Mouse (Mus musculus) G1E (cell line): ENCODE data around the gene Aox4. TPM values are rescaled to one million over a fixed set of nuclear protein-coding genes. Genes with fewer than 3 reads are reported as not detected.

ENCODE experiments used
- ATAC-seq: 2 replicates; pipeline ENCODE4 v1.8.0; 2016; ENCODE audit warnings: mild to moderate bottlenecking; ENCODE audit not compliant: insufficient number of reproducible peaks, poor library complexity, low FRiP score, severe bottlenecking; ENCODE audit errors: extremely low read depth
- DNase-seq: peaks from one replicate; pipeline ENCODE4 v3.0.0; 2012; ENCODE audit warnings: low spot score
- H3K27me3 ChIP-seq: 2 replicates; pipeline ENCODE4 v1.6.1; 2012; ENCODE audit warnings: mild to moderate bottlenecking, low read length, inconsistent platforms; ENCODE audit not compliant: insufficient read depth
- H3K36me3 ChIP-seq: replicated peaks from 2 replicates; pipeline ENCODE3; 2012; ENCODE audit warnings: mild to moderate bottlenecking, inconsistent platforms
- H3K4me1 ChIP-seq: 2 replicates; pipeline ENCODE4 v1.6.1; 2012; ENCODE audit warnings: low read depth, low read length, inconsistent platforms, mixed read lengths; ENCODE audit not compliant: insufficient read depth
- H3K4me3 ChIP-seq: 2 replicates; pipeline ENCODE4 v1.5.1; 2012; ENCODE audit warnings: low read depth, mild to moderate bottlenecking, inconsistent platforms, low read length, moderate library complexity, mixed read lengths
- H3K9me3 ChIP-seq: replicated peaks from 2 replicates; pipeline ENCODE4 v1.6.1; 2012; ENCODE audit warnings: inconsistent platforms
- CTCF ChIP-seq: IDR thresholded peaks from 2 replicates; pipeline ENCODE4 v1.5.1; 2012; ENCODE audit warnings: low read depth, low read length, inconsistent platforms, mixed read lengths
- GATA1 ChIP-seq: IDR thresholded peaks from 2 replicates; pipeline ENCODE4 v1.6.1; 2012; ENCODE audit warnings: borderline replicate concordance, low read length, inconsistent platforms, mixed read lengths
- GATA2 ChIP-seq: IDR thresholded peaks from 2 replicates; pipeline ENCODE4 v1.6.1; 2012; ENCODE audit warnings: low read depth, low read length, inconsistent platforms, borderline replicate concordance
- POLR2AphosphoS5 ChIP-seq: IDR thresholded peaks from 2 replicates; pipeline ENCODE4 v1.6.1; 2012; ENCODE audit warnings: low read depth, low read length, inconsistent platforms; ENCODE audit not compliant: insufficient replicate concordance
- TAL1 ChIP-seq: conservative IDR thresholded peaks from 2 replicates; pipeline ENCODE4 v1.6.1; 2012; ENCODE audit warnings: low read depth, low read length, inconsistent platforms, mixed read lengths
- polyA plus RNA-seq: library from polyadenylated mRNA; stranded (reverse); fragments of >175 nt; gene quantifications from 2 replicates; pipeline ENCODE4 v1.2.3, GENCODE M21; 2012
- total RNA-seq, 2 experiments: library from RNA; stranded (forward) in 1 of 2; stranded (reverse) in 1 of 2; fragments of 200-1000 nt in 1 of 2; fragments of >200 nt in 1 of 2; fragmentation: Nextera tagmentation in 1 of 2; gene quantifications; 2 replicates each; pipeline ENCODE4 v1.2.3; 2014 to 2017

Gene Aox4
- total and polyA plus RNA-seq, 3 experiments: 0.07 to 6.1 (median 0.82) TPM

DNA sequence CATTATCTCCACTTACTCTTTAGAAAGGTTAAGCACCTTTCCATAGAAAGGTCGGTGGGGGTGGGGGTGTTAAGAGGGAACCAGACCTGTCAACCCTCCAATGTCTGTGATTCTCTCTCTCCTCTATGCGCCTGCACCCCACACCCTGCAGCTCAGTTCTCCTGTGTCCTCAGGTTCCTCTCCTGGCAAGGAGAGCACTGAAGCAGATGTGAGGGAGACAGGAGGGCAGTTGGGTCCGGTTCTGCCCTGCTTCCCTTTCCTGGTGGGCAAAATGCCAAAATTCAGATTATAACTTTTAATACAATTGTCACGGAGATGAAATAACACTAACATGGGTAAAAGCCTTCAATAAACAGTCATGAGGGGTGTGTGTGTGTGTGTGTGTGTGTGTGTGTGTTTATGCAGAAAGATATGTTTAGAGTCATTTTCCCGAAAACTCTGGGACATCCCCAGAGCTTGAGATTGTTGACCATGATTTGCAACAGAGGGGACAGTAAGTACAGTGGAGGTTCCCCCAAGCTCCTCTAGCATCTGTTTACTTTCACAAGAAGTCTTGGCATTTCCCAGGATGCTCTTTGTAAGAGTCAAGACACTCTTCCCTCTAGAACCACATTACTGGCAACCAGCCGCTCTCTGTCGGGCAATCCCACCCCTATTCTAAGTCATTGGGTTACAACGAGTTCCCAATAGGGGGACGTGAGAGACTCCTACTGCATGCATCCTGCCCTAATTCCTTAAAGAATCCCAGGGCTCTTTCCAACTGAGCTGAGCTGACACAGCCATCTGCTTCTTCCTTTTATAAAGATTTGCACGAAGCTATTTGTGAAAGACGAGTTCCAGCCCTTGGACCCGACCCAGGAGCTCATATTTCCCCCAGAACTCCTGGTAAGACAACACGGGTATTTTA lies 81.5 kb downstream of the Aox4 start:
- TF ChIP-seq POLR2AphosphoS5 (no peak), GATA2 (no peak), GATA1 (no peak), CTCF (no peak), TAL1 (no peak)
- ATAC-seq (no peak), DNase-seq (no peak)
- no peaks in the 10 kb centered on the region for H3K36me3 ChIP-seq
- peaks cover 10% of the 10 kb centered on the region for H3K4me1 ChIP-seq
- H3K9me3 ChIP-seq: no peaks in the 10 kb centered on the region
- H3K27me3 ChIP-seq: peaks cover 57% of the 10 kb centered on the region
- no peak overlapping the region for H3K4me3 ChIP-seq

DNA sequence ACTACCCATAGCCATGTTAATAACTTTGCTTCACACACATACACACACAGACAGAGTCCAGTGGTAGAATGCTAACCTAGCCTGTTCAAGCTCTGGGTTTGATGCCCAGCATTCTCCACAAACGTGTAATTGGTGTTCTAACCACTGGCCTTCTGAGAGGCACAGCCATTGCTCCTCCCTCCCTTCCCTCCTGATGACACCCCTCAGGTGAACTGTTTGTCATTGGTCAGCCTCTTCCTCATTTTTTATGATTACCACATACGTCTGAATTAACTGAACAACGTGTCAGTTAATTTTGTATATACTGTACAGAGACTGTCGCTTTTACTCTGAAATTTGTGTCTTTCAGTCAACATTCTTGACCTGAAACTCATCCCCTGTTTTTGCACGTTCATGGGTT lies 84.5 kb downstream of the Aox4 start:
- ATAC-seq (no peak), DNase-seq (no peak)
- Histone ChIP-seq H3K27me3 (peaks cover 61% of the 10 kb centered on the region), H3K4me1 (peaks cover 12% of the 10 kb centered on the region), H3K9me3 (no peaks in the 10 kb centered on the region), H3K36me3 (no peaks in the 10 kb centered on the region), H3K4me3 (no peak overlapping the region)
- TF ChIP-seq CTCF (no peak), GATA2 (no peak), TAL1 (no peak), POLR2AphosphoS5 (no peak), GATA1 (no peak)

DNA sequence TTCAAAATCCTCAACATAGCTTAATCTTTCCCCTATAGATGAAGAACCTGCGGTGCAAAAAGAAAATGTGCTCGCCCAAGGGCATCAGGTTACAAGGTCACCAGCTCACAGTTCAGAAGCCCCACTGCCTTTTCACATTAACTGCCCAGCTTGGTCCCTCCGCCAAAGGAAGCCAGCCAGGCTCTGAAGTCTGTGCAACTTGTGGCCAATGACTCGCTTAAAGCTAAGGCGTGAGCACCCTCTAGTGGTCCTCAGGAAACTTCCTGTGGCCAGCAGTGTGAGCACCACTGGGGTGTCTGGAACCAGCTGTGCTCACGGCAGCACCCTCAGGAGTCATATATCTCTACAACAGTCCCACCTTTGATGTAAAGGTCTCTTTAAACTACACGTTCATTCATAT lies 86.1 kb downstream of the Aox4 start:
- Histone ChIP-seq H3K9me3 (no peaks in the 10 kb centered on the region), H3K4me3 (no peak overlapping the region), H3K36me3 (no peaks in the 10 kb centered on the region), H3K4me1 (peaks cover 12% of the 10 kb centered on the region), H3K27me3 (peaks cover 62% of the 10 kb centered on the region)
- ATAC-seq (peak; percentile 80), DNase-seq (peak; percentile 80)
- TF ChIP-seq CTCF (peak; percentile 95), GATA1 (no peak)

DNA sequence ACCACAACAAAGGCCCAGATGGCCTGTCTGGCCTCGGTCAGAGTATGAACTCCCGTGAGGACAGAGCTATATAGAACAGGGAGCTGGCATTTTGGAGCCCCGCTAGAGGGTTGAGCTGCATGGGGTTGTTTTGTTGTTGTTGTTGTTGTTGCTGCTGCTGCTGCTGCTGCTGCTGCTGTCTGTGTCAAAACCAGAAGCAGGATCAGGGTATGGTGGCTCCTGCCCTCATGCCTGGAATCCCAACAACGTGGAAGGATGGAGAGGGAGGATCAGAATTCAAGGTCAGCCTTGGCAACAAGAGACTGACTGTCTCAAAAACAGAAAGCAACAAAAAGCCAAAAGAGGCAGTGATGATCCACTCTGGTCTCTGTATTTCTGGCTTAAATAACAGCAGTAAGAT lies 86.6 kb downstream of the Aox4 start:
- Histone ChIP-seq H3K27me3 (peaks cover 56% of the 10 kb centered on the region), H3K4me3 (no peak overlapping the region), H3K9me3 (no peaks in the 10 kb centered on the region), H3K4me1 (peaks cover 13% of the 10 kb centered on the region), H3K36me3 (no peaks in the 10 kb centered on the region)
- TF ChIP-seq CTCF (no peak), TAL1 (no peak)
- ATAC-seq: no peak
- DNase-seq: no peak

DNA sequence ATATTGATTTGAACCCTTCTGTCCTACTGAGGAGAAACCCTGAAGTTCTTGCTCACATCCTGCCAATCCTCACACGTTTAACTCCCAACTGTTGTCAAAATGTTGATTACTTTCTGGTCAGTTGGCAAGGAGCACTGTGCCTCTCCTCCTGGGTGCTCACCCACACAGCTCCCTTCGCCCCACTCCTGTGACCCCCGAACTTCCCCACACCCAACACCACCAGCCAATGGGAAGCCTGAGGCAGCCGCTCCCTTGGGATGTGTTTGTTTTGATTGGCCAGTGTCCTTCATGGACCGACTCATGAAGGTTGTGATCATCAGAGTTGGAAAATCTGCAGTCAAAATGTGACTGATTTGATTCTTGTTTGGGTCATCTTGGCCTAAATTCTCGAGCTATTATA lies 88.2 kb downstream of the Aox4 start:
- DNase-seq (no peak), ATAC-seq (no peak)
- peaks cover 26% of the 10 kb centered on the region for H3K4me1 ChIP-seq
- H3K36me3 ChIP-seq: no peaks in the 10 kb centered on the region
- H3K4me3 ChIP-seq: no peak overlapping the region
- H3K27me3 ChIP-seq: peaks cover 41% of the 10 kb centered on the region
- no peak for TF ChIP-seq CTCF
- no peak for TF ChIP-seq POLR2AphosphoS5
- no peak for TF ChIP-seq TAL1
- TF ChIP-seq GATA2: no peak
- no peak for TF ChIP-seq GATA1
- H3K9me3 ChIP-seq: no peaks in the 10 kb centered on the region

DNA sequence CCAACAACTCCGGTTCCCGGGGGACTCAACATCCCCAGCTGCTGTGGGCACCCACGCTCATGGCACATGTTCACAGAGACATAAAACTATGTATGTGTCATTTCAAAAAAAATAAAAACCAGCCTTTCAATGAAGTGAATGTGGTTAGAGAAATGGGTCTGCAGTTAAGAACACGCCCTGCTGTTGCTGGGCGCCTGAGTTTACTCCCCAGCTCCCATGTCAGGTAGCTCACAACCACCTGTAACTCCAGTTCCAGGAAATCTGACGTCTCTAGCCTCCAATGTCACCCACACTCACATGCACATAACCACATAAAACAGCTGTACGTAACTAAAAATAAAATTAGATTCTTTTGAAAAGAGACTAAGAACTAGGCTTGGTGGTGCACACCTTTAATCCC lies 90.9 kb downstream of the Aox4 start:
- Histone ChIP-seq H3K36me3 (no peaks in the 10 kb centered on the region), H3K4me1 (peaks cover 33% of the 10 kb centered on the region), H3K4me3 (no peak overlapping the region), H3K9me3 (no peaks in the 10 kb centered on the region), H3K27me3 (peaks cover 35% of the 10 kb centered on the region)
- TF ChIP-seq TAL1 (no peak), CTCF (no peak), POLR2AphosphoS5 (no peak), GATA2 (no peak), GATA1 (no peak)
- no peak for ATAC-seq
- no peak for DNase-seq

DNA sequence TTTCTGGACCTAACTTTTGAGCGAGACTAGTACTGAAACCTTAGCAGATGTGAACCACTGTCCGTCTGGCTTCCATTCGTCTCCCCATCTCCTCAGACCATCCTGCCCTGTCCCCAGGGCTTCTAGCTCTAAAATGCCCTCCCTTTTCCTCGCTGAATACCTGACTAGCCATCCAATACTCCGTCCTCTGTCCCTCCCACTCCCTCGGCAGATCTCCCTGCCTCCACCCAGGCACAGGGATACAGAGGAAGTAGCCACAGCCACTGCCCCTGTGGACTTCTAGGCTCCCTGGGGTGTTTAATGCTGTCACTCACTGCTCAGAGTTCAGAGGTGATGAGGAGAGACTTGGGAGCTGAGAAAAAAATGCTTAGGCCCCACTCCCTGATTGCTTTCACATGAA lies 91.8 kb downstream of the Aox4 start:
- ATAC-seq (no peak), DNase-seq (no peak)
- H3K9me3 ChIP-seq: no peaks in the 10 kb centered on the region
- TF ChIP-seq CTCF (no peak), GATA1 (no peak), POLR2AphosphoS5 (no peak), GATA2 (no peak), TAL1 (no peak)
- H3K4me3 ChIP-seq: no peak overlapping the region
- H3K36me3 ChIP-seq: no peaks in the 10 kb centered on the region
- peaks cover 35% of the 10 kb centered on the region for H3K27me3 ChIP-seq
- H3K4me1 ChIP-seq: peaks cover 32% of the 10 kb centered on the region
